Mouse (Mus musculus): Measurements from ENCODE around the gene Borcs6. TPM values are rescaled to one million over a fixed set of nuclear protein-coding genes. Genes with fewer than 3 reads are reported as not detected.
A peak's percentile ranks its signal among the peaks of the same experiment; 100 is the strongest.

Borcs6 gene
- polyA plus RNA-seq, 1 experiment: 16.7 TPM

DNA sequence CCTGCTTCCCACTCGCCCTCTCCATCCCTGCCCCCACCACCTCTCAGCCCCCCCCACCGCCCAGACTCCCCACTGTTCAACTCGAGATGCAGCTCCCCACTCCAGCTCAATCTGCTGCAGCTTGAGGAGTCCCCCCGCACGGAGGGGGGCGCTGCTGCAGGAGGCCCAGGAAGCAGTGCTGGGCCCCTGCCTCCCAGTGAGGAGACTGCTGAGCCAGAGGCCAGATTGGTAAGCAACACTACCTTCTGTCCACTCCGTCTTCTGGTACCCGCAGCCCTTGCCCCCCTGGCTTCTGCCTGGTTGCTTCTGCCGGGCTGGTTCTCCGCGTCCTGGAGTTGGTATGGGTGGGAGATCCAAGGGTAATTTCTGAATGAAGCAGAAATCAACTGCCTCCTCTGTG lies 47.3 kb downstream of the Borcs6 start:
- no peak for DNase-seq (ENCODE audit: low read depth in 1 of 2, low spot score in 2 of 2)
- no peak overlapping the region for H3K4me3 ChIP-seq (ENCODE audit: extremely low read depth, insufficient read depth, insufficient read length)
- H3K4me1 ChIP-seq (ENCODE audit: control insufficient read depth, insufficient read depth, insufficient read length): 0 out of 2 replicates have a peak, but pooled peaks cover 3% of the 10 kb centered on the region
- peaks cover 68% of the 10 kb centered on the region for H3K36me3 ChIP-seq (ENCODE audit: control insufficient read depth, insufficient read depth, low read length)
- TF ChIP-seq POLR2A (IDR thresholded peaks at IDR 0.05; ENCODE audit: low read depth, low read length): no peak
- no peak for TF ChIP-seq CTCF (IDR thresholded peaks at IDR 0.05; ENCODE audit: extremely low read depth, insufficient read depth, insufficient read length, insufficient replicate concordance)
- no peaks in the 10 kb centered on the region for H3K27me3 ChIP-seq (ENCODE audit: control insufficient read depth, insufficient read depth, low read length)
- H3K27ac ChIP-seq (ENCODE audit: insufficient read depth, low read length): no peak overlapping the region
- WGBS: 95% methylated on average over 11 of the region's 11 CpGs

DNA sequence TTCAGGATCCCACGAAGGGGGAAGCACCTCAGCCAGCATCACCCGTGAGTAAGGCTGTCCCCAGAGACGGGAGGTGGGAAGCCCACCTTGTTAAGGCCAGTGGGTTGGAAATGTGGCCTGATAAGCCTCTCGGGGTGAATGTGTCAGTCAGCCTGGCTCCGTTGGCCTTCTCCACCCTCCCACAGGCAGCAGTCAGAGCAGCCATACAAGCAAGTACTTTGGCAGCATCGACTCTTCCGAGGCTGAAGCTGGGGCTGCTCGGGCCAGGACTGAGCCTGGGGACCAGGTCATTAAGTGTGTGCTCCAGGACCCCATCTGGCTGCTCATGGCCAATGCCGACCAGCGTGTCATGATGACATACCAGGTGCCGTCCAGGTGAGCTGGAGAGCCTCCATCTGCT lies 48.2 kb downstream of the Borcs6 start:
- Histone ChIP-seq H3K27me3 (ENCODE audit: control insufficient read depth, insufficient read depth, low read length) (no peaks in the 10 kb centered on the region), H3K4me1 (ENCODE audit: control insufficient read depth, insufficient read depth, insufficient read length) (0 out of 2 replicates have a peak, but pooled peaks cover 3% of the 10 kb centered on the region), H3K4me3 (ENCODE audit: extremely low read depth, insufficient read depth, insufficient read length) (no peak overlapping the region), H3K27ac (ENCODE audit: insufficient read depth, low read length) (no peak overlapping the region), H3K36me3 (ENCODE audit: control insufficient read depth, insufficient read depth, low read length) (peaks cover 60% of the 10 kb centered on the region)
- WGBS: 93% methylated on average over 11 of the region's 11 CpGs
- DNase-seq (ENCODE audit: low read depth in 1 of 2, low spot score in 2 of 2): no peak
- TF ChIP-seq POLR2A (IDR thresholded peaks at IDR 0.05; ENCODE audit: low read depth, low read length) (no peak), CTCF (IDR thresholded peaks at IDR 0.05; ENCODE audit: extremely low read depth, insufficient read depth, insufficient read length, insufficient replicate concordance) (no peak)

DNA sequence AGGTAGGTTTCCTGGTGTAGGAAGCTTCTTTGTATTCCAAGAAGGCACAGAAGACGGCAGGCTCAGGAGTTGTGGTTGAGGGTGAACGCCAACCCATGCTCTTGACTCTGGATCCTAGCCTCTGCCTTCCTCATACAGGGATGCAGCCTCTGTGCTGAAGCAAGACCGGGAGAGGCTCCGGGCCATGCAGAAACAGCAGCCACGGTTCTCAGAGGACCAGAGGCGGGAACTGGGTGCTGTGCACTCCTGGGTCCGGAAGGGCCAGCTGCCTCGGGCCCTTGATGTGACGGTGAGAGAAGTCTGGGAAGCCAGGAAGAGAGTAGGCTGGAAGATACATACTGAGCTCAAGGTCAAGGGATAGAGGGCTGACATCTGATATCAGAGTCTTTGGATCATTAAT lies 48.7 kb downstream of the Borcs6 start:
- H3K27me3 ChIP-seq (ENCODE audit: control insufficient read depth, insufficient read depth, low read length): no peaks in the 10 kb centered on the region
- no peak for TF ChIP-seq POLR2A (IDR thresholded peaks at IDR 0.05; ENCODE audit: low read depth, low read length)
- TF ChIP-seq CTCF (IDR thresholded peaks at IDR 0.05; ENCODE audit: extremely low read depth, insufficient read depth, insufficient read length, insufficient replicate concordance): no peak
- H3K36me3 ChIP-seq (ENCODE audit: control insufficient read depth, insufficient read depth, low read length): peaks cover 55% of the 10 kb centered on the region
- DNase-seq (ENCODE audit: low read depth in 1 of 2, low spot score in 2 of 2): no peak
- no peak overlapping the region for H3K27ac ChIP-seq (ENCODE audit: insufficient read depth, low read length)
- WGBS: 92% methylated on average over 9 of the region's 9 CpGs
- no peak overlapping the region for H3K4me3 ChIP-seq (ENCODE audit: extremely low read depth, insufficient read depth, insufficient read length)
- 0 out of 2 replicates have a peak, but pooled peaks cover 3% of the 10 kb centered on the region for H3K4me1 ChIP-seq (ENCODE audit: control insufficient read depth, insufficient read depth, insufficient read length)

- 97% methylated on average over 13 of the region's 13 CpGs for WGBS
- H3K4me3 ChIP-seq (ENCODE audit: extremely low read depth, insufficient read depth, insufficient read length): no peak overlapping the region
- H3K27me3 ChIP-seq (ENCODE audit: control insufficient read depth, insufficient read depth, low read length): no peaks in the 10 kb centered on the region
- H3K4me1 ChIP-seq (ENCODE audit: control insufficient read depth, insufficient read depth, insufficient read length): 0 out of 2 replicates have a peak, but pooled peaks cover 3% of the 10 kb centered on the region
- H3K36me3 ChIP-seq (ENCODE audit: control insufficient read depth, insufficient read depth, low read length): peaks cover 46% of the 10 kb centered on the region
- no peak overlapping the region for H3K27ac ChIP-seq (ENCODE audit: insufficient read depth, low read length)
- no peak for DNase-seq (ENCODE audit: low read depth in 1 of 2, low spot score in 2 of 2)
- TF ChIP-seq POLR2A (IDR thresholded peaks at IDR 0.05; ENCODE audit: low read depth, low read length) (no peak), CTCF (IDR thresholded peaks at IDR 0.05; ENCODE audit: extremely low read depth, insufficient read depth, insufficient read length, insufficient replicate concordance) (no peak)
These were observed 49.7 kb downstream of the Borcs6 start for GRCm38 (mm10) chr11:69109032-69109900.

DNA sequence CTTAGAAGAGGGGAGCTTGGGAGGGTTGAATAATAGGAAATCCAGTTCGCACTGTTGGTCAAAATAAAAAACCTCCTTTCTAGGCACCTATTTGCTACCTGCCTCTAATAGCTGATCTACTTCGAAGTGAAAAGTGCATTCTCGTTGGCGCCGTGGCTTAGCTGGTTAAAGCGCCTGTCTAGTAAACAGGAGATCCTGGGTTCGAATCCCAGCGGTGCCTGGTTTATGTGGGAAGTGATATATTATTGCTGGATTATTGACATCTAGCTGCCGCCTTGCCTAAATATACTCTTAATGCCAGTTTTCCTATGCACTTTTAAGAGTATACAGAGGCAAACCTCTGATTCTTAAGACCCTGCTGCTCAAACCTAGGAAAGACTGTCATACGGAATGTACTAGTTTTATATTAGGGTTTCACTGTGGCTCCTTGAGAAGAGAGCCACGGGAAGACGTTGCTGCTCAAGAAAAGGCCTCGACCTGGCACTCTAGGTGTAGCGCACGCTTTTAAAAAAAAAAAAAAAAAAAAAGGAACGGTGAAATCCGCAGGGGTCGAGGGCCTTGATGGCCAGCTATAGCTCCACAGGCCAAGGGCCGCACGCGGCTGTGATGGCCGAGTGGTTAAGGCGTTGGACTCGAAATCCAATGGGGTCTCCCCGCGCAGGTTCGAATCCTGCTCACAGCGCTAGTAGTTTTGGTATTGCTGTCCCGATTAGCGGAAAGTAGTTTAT lies 51.0 kb downstream of the Borcs6 start:
- Histone ChIP-seq H3K27ac (ENCODE audit: insufficient read depth, low read length) (no peak overlapping the region), H3K4me3 (ENCODE audit: extremely low read depth, insufficient read depth, insufficient read length) (peak overlapping the region; percentile 26), H3K4me1 (ENCODE audit: control insufficient read depth, insufficient read depth, insufficient read length) (0 out of 2 replicates have a peak, but pooled peaks cover 3% of the 10 kb centered on the region), H3K36me3 (ENCODE audit: control insufficient read depth, insufficient read depth, low read length) (peaks cover 36% of the 10 kb centered on the region), H3K27me3 (ENCODE audit: control insufficient read depth, insufficient read depth, low read length) (no peaks in the 10 kb centered on the region)
- WGBS: 3% methylated on average over 30 of the region's 30 CpGs
- TF ChIP-seq POLR2A (IDR thresholded peaks at IDR 0.05; ENCODE audit: low read depth, low read length): no peak
- no peak for TF ChIP-seq CTCF (IDR thresholded peaks at IDR 0.05; ENCODE audit: extremely low read depth, insufficient read depth, insufficient read length, insufficient replicate concordance)
- peak; percentile 62 to 81 for DNase-seq (ENCODE audit: low read depth in 1 of 2, low spot score in 2 of 2)

Other genes with a start within 250 kb of the Borcs6 start
- gene Ndel1, start 187.9 kb upstream of the Borcs6 start, polyA plus RNA-seq (2012; rRNA removed): 23.0 and 28.8 TPM in 2 replicates
- gene Rnf222, start 171.2 kb upstream of the Borcs6 start, polyA plus RNA-seq (2012; rRNA removed): 0.04 and 0.06 TPM in 2 replicates
- gene Rpl26, start 158.1 kb upstream of the Borcs6 start, polyA plus RNA-seq (2012; rRNA removed): 681 and 695 TPM in 2 replicates
- gene Odf4, start 132.6 kb upstream of the Borcs6 start, polyA plus RNA-seq (2012; rRNA removed): not detected in 2 replicates
- 11.0 and 19.2 TPM in 2 replicates for gene Arhgef15, start 102.2 kb upstream of the Borcs6 start, polyA plus RNA-seq (2012; rRNA removed)
- 13.1 and 13.8 TPM in 2 replicates for gene Slc25a35, start 91.6 kb upstream of the Borcs6 start, polyA plus RNA-seq (2012; rRNA removed)
- gene Rangrf, start 84.5 kb upstream of the Borcs6 start, polyA plus RNA-seq (2012; rRNA removed): 10.1 and 11.2 TPM in 2 replicates
- 14.0 and 16.8 TPM in 2 replicates for gene Pfas, start 51.3 kb upstream of the Borcs6 start, polyA plus RNA-seq (2012; rRNA removed)
- 27.2 and 30.4 TPM in 2 replicates for gene Ctc1, start 43.8 kb upstream of the Borcs6 start, polyA plus RNA-seq (2012; rRNA removed)
- 41.4 and 42.9 TPM in 2 replicates for gene Aurkb, start 14.1 kb upstream of the Borcs6 start, polyA plus RNA-seq (2012; rRNA removed)
- gene Tmem107, start 11.1 kb downstream of the Borcs6 start, polyA plus RNA-seq (2012; rRNA removed): 7.0 and 14.6 TPM in 2 replicates
- 94.2 and 95.7 TPM in 2 replicates for gene Vamp2, start 28.8 kb downstream of the Borcs6 start, polyA plus RNA-seq (2012; rRNA removed)
- gene Per1, start 35.5 kb downstream of the Borcs6 start, polyA plus RNA-seq (2012; rRNA removed): 23.3 and 25.7 TPM in 2 replicates
- 0.44 and 0.55 TPM in 2 replicates for gene Hes7, start 60.7 kb downstream of the Borcs6 start, polyA plus RNA-seq (2012; rRNA removed)
- gene 9130213A22Rik, start 62.9 kb downstream of the Borcs6 start, polyA plus RNA-seq (2012; rRNA removed): 0.40 and 0.69 TPM in 2 replicates
- gene Aloxe3, start 66.2 kb downstream of the Borcs6 start, polyA plus RNA-seq (2012; rRNA removed): 0.20 and 2.8 TPM in 2 replicates
- gene Alox12b, start 97.3 kb downstream of the Borcs6 start, polyA plus RNA-seq (2012; rRNA removed): not detected in 2 replicates
- 0.12 and 0.18 TPM in 2 replicates for gene Alox8, start 138.1 kb downstream of the Borcs6 start, polyA plus RNA-seq (2012; rRNA removed)
- 0.02 and 0.04 TPM in 2 replicates for gene Gucy2e, start 177.3 kb downstream of the Borcs6 start, polyA plus RNA-seq (2012; rRNA removed)

All from spleen, adult 2 months (tissue).